Mouse (Mus musculus) lung, postnatal 0 days (tissue): ENCODE measurements at regions not wholly inside any gene's neighbourhood (a gene's known extent, or its start where the extent isn't known, plus 50 kb on each side); places are given as distances from the start of the nearest gene placed in this dataset.

Experiments used
- CTCF ChIP-seq: IDR thresholded peaks from 2 replicates; pipeline ENCODE4 v1.5.1; 2016; ENCODE audit warnings: antibody characterized with exemption, mild to moderate bottlenecking
- EP300 ChIP-seq: IDR thresholded peaks from 2 replicates; pipeline ENCODE4 v1.6.1; 2016; ENCODE audit warnings: antibody characterized with exemption, mild to moderate bottlenecking, control low read depth

DNA sequence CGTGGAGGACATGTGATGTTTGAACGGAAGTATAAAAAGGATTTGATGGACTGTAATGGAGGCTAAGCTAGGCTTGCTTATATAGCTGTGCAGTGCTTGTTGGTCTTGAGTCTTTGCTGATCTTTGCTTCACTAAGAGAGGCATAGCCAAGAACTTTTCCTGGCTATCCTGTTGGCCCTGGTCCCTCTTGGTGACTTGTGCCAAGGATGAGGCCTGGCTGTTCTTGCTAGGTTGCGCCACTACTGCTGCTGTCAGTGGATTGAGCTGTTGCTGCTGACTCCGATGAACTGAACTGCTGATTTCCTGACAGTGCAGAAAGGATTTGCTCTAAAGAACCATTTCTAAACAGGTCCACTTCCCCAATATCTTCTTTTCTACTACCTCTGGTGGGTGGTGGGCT is 167.9 kb upstream of the Rgmb start:
- TF ChIP-seq CTCF (no peak), EP300 (no peak)
